Mouse (Mus musculus) cerebellum, adult 18-20 months (tissue): ENCODE measurements at regions not wholly inside any gene's neighbourhood (a gene's known extent, or its start where the extent isn't known, plus 50 kb on each side); places are given as distances from the start of the nearest gene placed in this dataset.

Experiments used
- DNase-seq, 2 experiments: peaks; one replicate each; pipeline ENCODE4 v3.0.0; 2021

GRCm38 (mm10) chr10:29921658-29922057 lies 278.7 kb downstream of the Cenpw start:
- no peak for DNase-seq

GRCm38 (mm10) chr10:29897780-29898363 lies 302.5 kb downstream of the Cenpw start:
- DNase-seq, result no peak

- DNase-seq, result no peak
Measured at GRCm38 (mm10) chr10:29864566-29864965, 328.9 kb upstream of the Rspo3 start.

- DNase-seq, result no peak
Measured at GRCm38 (mm10) chr10:29855749-29856313, 320.2 kb upstream of the Rspo3 start.

- DNase-seq, result no peak
Measured at GRCm38 (mm10) chr10:29852516-29852915, 316.8 kb upstream of the Rspo3 start.

- DNase-seq, result no peak
Measured at GRCm38 (mm10) chr10:29824939-29825658, 289.4 kb upstream of the Rspo3 start.

- DNase-seq, result no peak
Measured at GRCm38 (mm10) chr10:29824413-29824812, 288.7 kb upstream of the Rspo3 start.

- DNase-seq, result no peak
Measured at GRCm38 (mm10) chr10:29823177-29823576, 287.5 kb upstream of the Rspo3 start.

GRCm38 (mm10) chr10:29803915-29804545 lies 268.4 kb upstream of the Rspo3 start:
- DNase-seq, result peak; percentile 16 to 39

- no peak for DNase-seq
Measured at GRCm38 (mm10) chr10:29802637-29803036, 267.0 kb upstream of the Rspo3 start.

- no peak for DNase-seq
Measured at GRCm38 (mm10) chr10:29794663-29795062, 259.0 kb upstream of the Rspo3 start.

- no peak for DNase-seq
Measured at GRCm38 (mm10) chr10:29786220-29786810, 250.6 kb upstream of the Rspo3 start.

- no peak for DNase-seq
Measured at GRCm38 (mm10) chr10:29736677-29737076, 201.0 kb upstream of the Rspo3 start.

GRCm38 (mm10) chr10:29725319-29725718 lies 189.7 kb upstream of the Rspo3 start:
- DNase-seq, result no peak

- DNase-seq, result no peak
Measured at GRCm38 (mm10) chr10:29710967-29711366, 175.3 kb upstream of the Rspo3 start.

GRCm38 (mm10) chr10:29708653-29709052 lies 173.0 kb upstream of the Rspo3 start:
- no peak for DNase-seq

- no peak for DNase-seq
Measured at GRCm38 (mm10) chr10:29693009-29693935, 157.6 kb upstream of the Rspo3 start.

GRCm38 (mm10) chr10:29689529-29689928 lies 153.9 kb upstream of the Rspo3 start:
- no peak for DNase-seq

GRCm38 (mm10) chr10:29686982-29687381 lies 151.3 kb upstream of the Rspo3 start:
- DNase-seq, result no peak

- DNase-seq, result no peak
Measured at GRCm38 (mm10) chr10:29674377-29674776, 138.7 kb upstream of the Rspo3 start.

- no peak for DNase-seq
Measured at GRCm38 (mm10) chr10:29661752-29662151, 126.1 kb upstream of the Rspo3 start.

GRCm38 (mm10) chr10:29640249-29640648 lies 104.6 kb upstream of the Rspo3 start:
- no peak for DNase-seq
